Mouse (Mus musculus): ENCODE measurements at regions not wholly inside any gene's neighbourhood (a gene's known extent, or its start where the extent isn't known, plus 50 kb on each side); places are given as distances from the start of the nearest gene placed in this dataset.

DNA sequence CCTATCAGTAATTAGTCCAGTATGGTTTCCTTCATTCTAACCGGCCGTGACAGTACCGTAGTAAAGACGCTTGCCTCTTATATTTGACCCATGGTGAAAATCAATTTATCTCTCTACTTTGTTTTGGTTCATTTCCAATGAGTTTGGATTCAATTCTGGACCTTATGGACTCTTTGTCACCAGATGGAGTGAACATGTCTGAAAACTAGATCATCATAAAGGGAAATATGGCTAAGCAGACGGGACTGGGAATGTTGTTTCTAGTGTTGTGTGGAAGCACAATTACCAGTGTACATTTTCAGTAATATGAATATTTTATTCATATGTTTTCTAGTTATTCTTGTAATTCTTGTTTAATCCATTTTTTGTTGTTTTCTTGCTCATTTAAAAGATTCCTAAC, 261.4 kb downstream of the Ins1 start:
- Histone ChIP-seq H3K4me3 (no peak overlapping the region), H3K27ac (no peak overlapping the region)
- no peak for TF ChIP-seq CTCF (IDR thresholded peaks at IDR 0.05)
- DNase-seq (ENCODE audit: extremely low spot score in 1 of 2, low spot score in 2 of 2) = no peak
- intact Hi-C loops (cut with DNase I) = no loop called here

DNA sequence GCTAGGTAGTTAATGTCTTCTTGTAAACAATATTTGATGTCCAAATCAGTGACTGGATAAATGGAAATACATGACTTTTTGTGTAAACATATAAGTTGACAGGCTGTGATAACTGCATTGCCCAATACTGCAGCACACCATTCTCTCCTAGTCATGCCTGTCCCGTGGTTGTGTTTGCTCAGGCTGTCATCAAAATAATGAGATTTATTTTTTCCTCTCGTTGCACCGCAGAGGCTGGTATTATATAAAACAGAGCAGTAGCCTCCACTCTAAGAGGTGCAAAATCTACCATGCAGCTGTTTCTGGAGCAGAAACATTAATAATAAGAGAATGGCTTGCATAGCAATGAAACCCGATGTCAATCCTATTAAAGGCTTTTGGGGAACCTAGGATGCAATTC, 239.2 kb downstream of the Ins1 start:
- no peak for TF ChIP-seq CTCF (IDR thresholded peaks at IDR 0.05)
- Histone ChIP-seq H3K4me3 (no peak overlapping the region), H3K27ac (no peak overlapping the region)
- no peak for DNase-seq (ENCODE audit: extremely low spot score in 1 of 2, low spot score in 2 of 2)
- intact Hi-C loops (cut with DNase I) = no loop called here
